ENCODE assay signal across 14 mouse cellular contexts in genomic region chr6:21833531-21833930, GRCm38 (mm10).
DNase-seq lines count a peak whose midpoint lies in the region.
"Had no signal": no experiment of that assay in that cellular context is flagged by ENCODE, and none has a peak within 500 bp of the region (broad histone marks: within the 10 kb centered on the region; RNA-seq: fewer than 3 reads in every experiment).

No protein-coding gene starts in this region.

- peak; percentile 17 to 59 for DNase-seq in lung, adult 18-20 months
- DNase-seq in lung, postnatal 4 days, result no peak
- DNase-seq in lung, postnatal 25 days (ENCODE audit: low spot score), result peak; percentile 66
- DNase-seq in lung, postnatal 14 days, result no peak
- DNase-seq: adrenal gland, adult 2 months; adrenal gland, postnatal 10 days; adrenal gland, postnatal 25 days; cerebellum, adult 11 months; cerebellum, adult 18-20 months; cerebellum, adult 8-10 months; cerebellum, adult 9-11 months; cerebellum, postnatal 14 days; cerebellum, postnatal 36 days; embryo, embryonic 11 days had no signal

Comparison
In these comparisons a context has a peak if more than half of its experiments do, and no peak if none do; other contexts are left out.
1. DNase-seq: peak in lung, adult 18-20 months (2 of 2) and lung, postnatal 25 days (single experiment); none in lung, postnatal 4 days (0 of 2) and lung, postnatal 14 days (single experiment).